Mouse (Mus musculus): Measurements from ENCODE around the gene Cox17. TPM values are rescaled to one million over a fixed set of nuclear protein-coding genes. Genes with fewer than 3 reads are reported as not detected.
"Not testable (repeated sequence)": the region's sequence is repeated elsewhere in the genome, so short reads cannot be mapped to it uniquely, and the experiment has no call there.

Cox17 gene
- total and polyA plus RNA-seq, 2 experiments from 2014 or later: 15.0 to 65.3 TPM

GRCm38 (mm10) chr16:38324311-38324710, 22.5 kb upstream of the Cox17 start:
- no peak overlapping the region for H3K4me3 ChIP-seq (ENCODE audit: low read depth, low read length)
- H3K27ac ChIP-seq (ENCODE audit: low read depth, low read length): no peak overlapping the region
- H3K27me3 ChIP-seq (ENCODE audit: insufficient read depth, low read length): no peaks in the 10 kb centered on the region
- no peaks in the 10 kb centered on the region for H3K36me3 ChIP-seq (ENCODE audit: insufficient read depth, low read length)
- no peaks in the 10 kb centered on the region for H3K4me1 ChIP-seq (ENCODE audit: insufficient read depth, low read length)
- DNase-seq (ENCODE audit: low spot score): no peak
- no peak for TF ChIP-seq CTCF (IDR thresholded peaks at IDR 0.05)
- H3K9ac ChIP-seq (replicated peaks; ENCODE audit: low read length, poor library complexity, severe bottlenecking): no peak overlapping the region
- no peaks in the 10 kb centered on the region for H3K9me3 ChIP-seq (ENCODE audit: low read length)
- ATAC-seq (ENCODE audit: low FRiP score): no peak
- H3K4me2 ChIP-seq (ENCODE audit: low read depth, low read length, poor library complexity, severe bottlenecking): no peak overlapping the region
- 88% methylated on average over 15 of the region's 15 CpGs for WGBS

- H3K36me3 ChIP-seq (ENCODE audit: insufficient read depth, low read length): no peaks in the 10 kb centered on the region
- TF ChIP-seq CTCF (IDR thresholded peaks at IDR 0.05): no peak
- H3K9me3 ChIP-seq (ENCODE audit: low read length): no peaks in the 10 kb centered on the region
- WGBS: 75% methylated on average over 11 of the region's 11 CpGs
- H3K4me2 ChIP-seq (ENCODE audit: low read depth, low read length, poor library complexity, severe bottlenecking): no peak overlapping the region
- no peak overlapping the region for H3K4me3 ChIP-seq (ENCODE audit: low read depth, low read length)
- H3K4me1 ChIP-seq (ENCODE audit: insufficient read depth, low read length): no peaks in the 10 kb centered on the region
- DNase-seq (ENCODE audit: low spot score) (no peak), ATAC-seq (ENCODE audit: low FRiP score) (no peak)
- H3K9ac ChIP-seq (replicated peaks; ENCODE audit: low read length, poor library complexity, severe bottlenecking): no peak overlapping the region
- no peak overlapping the region for H3K27ac ChIP-seq (ENCODE audit: low read depth, low read length)
- no peaks in the 10 kb centered on the region for H3K27me3 ChIP-seq (ENCODE audit: insufficient read depth, low read length)
Observed at GRCm38 (mm10) chr16:38326778-38327397, 19.9 kb upstream of the Cox17 start.

- TF ChIP-seq CTCF (IDR thresholded peaks at IDR 0.05): peak; percentile 29
- no peak overlapping the region for H3K4me2 ChIP-seq (ENCODE audit: low read depth, low read length, poor library complexity, severe bottlenecking)
- H3K27me3 ChIP-seq (ENCODE audit: insufficient read depth, low read length): no peaks in the 10 kb centered on the region
- ATAC-seq (ENCODE audit: low FRiP score) (no peak), DNase-seq (ENCODE audit: low spot score) (no peak)
- H3K9ac ChIP-seq (replicated peaks; ENCODE audit: low read length, poor library complexity, severe bottlenecking): no peak overlapping the region
- no peaks in the 10 kb centered on the region for H3K4me1 ChIP-seq (ENCODE audit: insufficient read depth, low read length)
- H3K27ac ChIP-seq (ENCODE audit: low read depth, low read length): no peak overlapping the region
- H3K36me3 ChIP-seq (ENCODE audit: insufficient read depth, low read length): no peaks in the 10 kb centered on the region
- WGBS: 89% methylated on average over 3 of the region's 3 CpGs
- H3K9me3 ChIP-seq (ENCODE audit: low read length): no peaks in the 10 kb centered on the region
- no peak overlapping the region for H3K4me3 ChIP-seq (ENCODE audit: low read depth, low read length)
Observed at GRCm38 (mm10) chr16:38329340-38329739, 17.5 kb upstream of the Cox17 start.

- Histone ChIP-seq H3K4me3 (ENCODE audit: low read depth, low read length) (no peak overlapping the region), H3K4me2 (ENCODE audit: low read depth, low read length, poor library complexity, severe bottlenecking) (no peak overlapping the region), H3K4me1 (ENCODE audit: insufficient read depth, low read length) (no peaks in the 10 kb centered on the region), H3K27me3 (ENCODE audit: insufficient read depth, low read length) (no peaks in the 10 kb centered on the region), H3K9ac (replicated peaks; ENCODE audit: low read length, poor library complexity, severe bottlenecking) (no peak overlapping the region), H3K9me3 (ENCODE audit: low read length) (no peaks in the 10 kb centered on the region), H3K27ac (ENCODE audit: low read depth, low read length) (no peak overlapping the region), H3K36me3 (ENCODE audit: insufficient read depth, low read length) (no peaks in the 10 kb centered on the region)
- TF ChIP-seq CTCF (IDR thresholded peaks at IDR 0.05): no peak
- 37% methylated on average over 6 of the region's 6 CpGs for WGBS
- ATAC-seq (ENCODE audit: low FRiP score) (no peak), DNase-seq (ENCODE audit: low spot score) (no peak)
Observed at GRCm38 (mm10) chr16:38334431-38334830, 12.4 kb upstream of the Cox17 start.

- WGBS: 92% methylated on average over 4 of the region's 4 CpGs
- not testable (repeated sequence) for H3K4me3 ChIP-seq (ENCODE audit: low read depth, low read length); ATAC-seq (ENCODE audit: low FRiP score); H3K36me3 ChIP-seq (ENCODE audit: insufficient read depth, low read length); H3K27ac ChIP-seq (ENCODE audit: low read depth, low read length); H3K4me1 ChIP-seq (ENCODE audit: insufficient read depth, low read length); H3K9me3 ChIP-seq (ENCODE audit: low read length); H3K9ac ChIP-seq (replicated peaks; ENCODE audit: low read length, poor library complexity, severe bottlenecking); H3K27me3 ChIP-seq (ENCODE audit: insufficient read depth, low read length); H3K4me2 ChIP-seq (ENCODE audit: low read depth, low read length, poor library complexity, severe bottlenecking); DNase-seq (ENCODE audit: low spot score)
Observed at GRCm38 (mm10) chr16:38338077-38338476, 8.7 kb upstream of the Cox17 start.

GRCm38 (mm10) chr16:38341396-38342324, 5.1 kb upstream of the Cox17 start, which contains the start of gene Maats1:
TSS of gene Maats1 (minus strand) at chr16:38342143.
- Histone ChIP-seq H3K9ac (replicated peaks; ENCODE audit: low read length, poor library complexity, severe bottlenecking) (peak within 1 kb of the TSS; percentile 57), H3K27ac (ENCODE audit: low read depth, low read length) (0 out of 2 replicates have a peak within 1 kb of the TSS, but pooled peaks have one; percentile 38), H3K4me3 (ENCODE audit: low read depth, low read length) (peak within 1 kb of the TSS; percentile 47), H3K27me3 (ENCODE audit: insufficient read depth, low read length) (no peaks in the 10 kb centered on the region), H3K36me3 (ENCODE audit: insufficient read depth, low read length) (no peaks in the 10 kb centered on the region), H3K4me1 (ENCODE audit: insufficient read depth, low read length) (no peaks in the 10 kb centered on the region), H3K9me3 (ENCODE audit: low read length) (no peaks in the 10 kb centered on the region), H3K4me2 (ENCODE audit: low read depth, low read length, poor library complexity, severe bottlenecking) (peak within 1 kb of the TSS; percentile 63)
- peak; percentile 85 for ATAC-seq (ENCODE audit: low FRiP score)
- TF ChIP-seq CTCF (IDR thresholded peaks at IDR 0.05): no peak
- WGBS: 7% methylated on average over 30 of the region's 30 CpGs
- peak; percentile 83 for DNase-seq (ENCODE audit: low spot score)
